Mouse (Mus musculus) frontal cortex, postnatal 36 days (tissue): ENCODE results near the gene Chit1.

Experiments used
- DNase-seq, 2 experiments: peaks; one replicate each; pipeline ENCODE4 v3.0.0; 2022; ENCODE audit warnings: low spot score in 2 of 2

Gene Chit1

DNA sequence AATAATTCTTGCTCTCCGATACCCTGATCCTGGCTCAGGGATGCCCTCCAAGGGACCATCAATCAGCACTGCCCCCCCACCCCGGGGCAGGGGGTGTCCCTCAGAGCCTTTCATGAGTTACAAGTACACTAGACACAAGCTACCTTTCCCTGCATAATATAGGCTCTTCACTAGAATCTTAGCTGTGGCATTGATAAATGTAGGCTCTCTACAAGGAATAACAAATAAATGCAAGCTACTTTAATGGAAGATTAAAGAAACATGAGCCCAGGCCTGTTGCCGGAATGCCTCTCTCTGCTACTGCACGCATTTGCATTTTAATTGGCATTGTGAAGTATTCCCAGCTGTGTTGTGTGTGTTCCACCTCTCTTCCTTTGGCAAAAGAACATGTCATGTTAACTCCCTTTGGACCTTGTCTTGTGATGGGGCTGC, 31.3 kb downstream of the Chit1 start:
- no peak for DNase-seq

DNA sequence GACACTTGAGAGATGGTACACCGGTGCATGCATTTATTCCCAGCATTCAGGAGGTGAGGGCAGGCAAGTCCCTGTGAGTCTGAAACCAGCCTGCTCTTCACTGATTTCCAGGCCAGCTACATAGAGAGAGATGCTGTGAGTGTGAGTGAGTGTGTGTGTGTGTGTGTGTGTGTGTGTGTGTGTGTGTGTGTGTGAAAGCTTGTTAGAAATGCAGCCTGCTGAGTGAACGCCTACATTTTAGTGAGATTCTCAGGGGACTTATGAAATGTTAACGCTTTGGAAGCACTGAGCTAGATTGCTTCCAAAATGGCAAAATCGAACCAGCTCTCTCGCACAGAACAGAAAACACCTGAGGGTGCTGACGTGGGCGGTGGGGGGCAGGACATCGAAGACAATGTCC, 35.0 kb downstream of the Chit1 start:
- DNase-seq = peak; percentile 29 to 70

- DNase-seq = no peak
Measured at GRCm38 (mm10) chr1:134150076-134150475, 39.0 kb downstream of the Chit1 start.

DNA sequence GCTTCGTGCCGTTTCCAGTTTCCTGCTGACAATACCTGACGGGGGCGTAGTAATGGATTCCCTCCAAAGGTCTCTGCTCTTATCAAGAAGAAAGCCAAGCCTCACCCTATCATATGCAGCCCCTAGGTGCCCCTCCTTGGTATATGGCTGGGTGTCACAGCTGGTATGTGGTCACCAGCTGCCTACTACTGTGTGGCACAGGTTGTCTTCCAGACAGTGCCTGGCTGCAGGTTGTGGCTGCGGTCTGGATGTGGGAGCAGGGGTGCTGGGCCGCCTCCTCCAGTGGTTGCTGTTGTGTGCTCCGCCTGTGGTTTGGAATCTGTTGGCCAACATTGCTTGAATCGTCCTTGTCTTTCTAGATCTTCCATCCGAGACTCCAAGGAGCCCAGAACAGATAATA, 39.7 kb downstream of the Chit1 start:
- DNase-seq = no peak

DNA sequence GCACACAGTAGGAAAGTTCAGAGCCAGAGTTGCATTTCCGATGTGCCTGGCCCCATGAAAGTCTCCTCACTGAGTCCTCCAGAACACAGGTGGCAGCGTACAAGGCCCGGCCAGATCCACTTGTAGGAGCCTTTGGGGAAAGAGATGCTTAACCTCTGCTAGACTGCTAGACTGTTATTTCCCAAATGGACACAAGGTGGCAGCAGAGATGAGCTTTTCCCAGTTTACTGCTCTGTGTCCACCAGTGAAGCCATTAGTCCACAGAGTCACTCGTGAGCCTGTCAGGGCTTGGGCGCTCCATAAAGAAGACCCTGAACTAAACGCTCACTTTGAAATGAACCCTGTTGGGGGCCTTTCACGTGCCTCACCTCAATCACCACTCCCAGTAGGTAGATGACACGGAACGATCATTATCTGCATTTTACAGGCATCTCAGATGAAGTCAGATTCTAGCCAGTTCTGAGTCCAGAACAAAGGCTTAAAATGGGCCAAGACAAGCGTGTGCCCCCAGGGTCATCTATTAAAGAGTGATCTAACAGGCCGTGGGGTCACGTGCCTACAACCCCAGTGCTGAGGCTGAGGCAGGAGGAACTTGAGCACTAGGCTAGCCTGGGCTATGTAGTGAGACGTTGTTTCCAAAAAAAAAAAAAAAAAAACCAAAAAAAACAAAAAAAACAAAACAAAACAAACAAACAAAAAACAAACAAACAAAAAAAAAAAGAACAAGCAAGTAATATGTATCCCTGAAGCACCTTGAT, 40.8 kb downstream of the Chit1 start:
- DNase-seq = peak; percentile 72 to 87

GRCm38 (mm10) chr1:134152626-134153590, 41.9 kb downstream of the Chit1 start:
- DNase-seq = no peak

GRCm38 (mm10) chr1:134154121-134154520, 43.1 kb downstream of the Chit1 start:
- DNase-seq = no peak

GRCm38 (mm10) chr1:134154655-134155054, 43.6 kb downstream of the Chit1 start:
- no peak for DNase-seq

GRCm38 (mm10) chr1:134160404-134160803, 49.4 kb downstream of the Chit1 start:
- no peak for DNase-seq

DNA sequence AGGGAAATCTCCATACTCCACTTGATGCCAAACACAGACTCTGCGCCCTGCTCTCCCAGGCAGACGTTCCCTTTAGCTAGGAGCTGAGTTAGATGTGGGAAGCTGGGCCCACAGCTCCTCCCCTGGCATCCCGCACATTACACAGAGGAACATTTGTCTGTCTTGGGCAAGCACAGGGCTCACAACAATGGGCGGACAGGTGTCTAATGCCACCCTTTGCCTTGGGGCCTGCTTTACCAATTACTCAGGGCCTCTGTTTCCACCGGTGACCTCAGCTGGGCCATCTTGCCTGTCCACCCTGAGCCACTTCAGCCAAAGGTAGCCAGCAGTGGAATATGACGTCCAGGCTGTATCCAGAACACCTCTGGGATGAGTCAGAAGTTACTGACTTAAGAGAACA, 50.4 kb downstream of the Chit1 start:
- DNase-seq = no peak

DNA sequence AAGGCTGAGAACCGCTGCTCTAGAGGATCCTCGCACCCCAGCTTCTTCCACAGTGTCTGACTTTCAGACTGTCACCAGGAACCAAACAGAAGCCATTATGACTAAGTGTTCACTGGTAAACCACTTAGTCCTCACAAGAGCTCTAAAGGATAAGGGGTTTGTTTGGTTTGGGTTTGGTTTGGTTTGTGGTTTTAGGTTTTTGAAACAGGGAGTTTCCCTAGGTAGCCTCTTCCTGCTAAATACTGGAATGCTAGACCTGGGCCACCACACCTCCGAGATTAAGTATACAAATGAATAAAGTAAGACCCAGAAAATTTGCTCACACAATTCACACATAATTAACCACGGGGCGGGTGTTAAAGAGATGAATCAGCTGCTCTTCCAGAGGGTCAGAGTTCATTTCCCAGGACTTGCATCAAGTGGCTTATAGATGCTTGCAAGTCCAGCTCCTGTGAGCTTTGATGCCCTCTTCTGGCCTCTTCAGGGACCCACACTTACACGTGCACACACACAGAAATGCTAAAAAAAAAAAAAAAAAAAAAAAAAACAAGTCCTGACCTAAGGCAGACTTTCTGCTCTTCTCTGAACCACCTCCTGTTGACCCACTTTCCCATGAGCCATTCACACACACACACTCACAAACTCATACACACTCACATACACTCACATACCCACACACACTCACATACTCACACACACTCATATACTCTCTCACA, 51.6 kb downstream of the Chit1 start:
- DNase-seq = no peak

- no peak for DNase-seq
Measured at GRCm38 (mm10) chr1:134163476-134163875, 52.4 kb downstream of the Chit1 start.

GRCm38 (mm10) chr1:134164454-134164853, 53.4 kb downstream of the Chit1 start:
- DNase-seq = no peak

DNA sequence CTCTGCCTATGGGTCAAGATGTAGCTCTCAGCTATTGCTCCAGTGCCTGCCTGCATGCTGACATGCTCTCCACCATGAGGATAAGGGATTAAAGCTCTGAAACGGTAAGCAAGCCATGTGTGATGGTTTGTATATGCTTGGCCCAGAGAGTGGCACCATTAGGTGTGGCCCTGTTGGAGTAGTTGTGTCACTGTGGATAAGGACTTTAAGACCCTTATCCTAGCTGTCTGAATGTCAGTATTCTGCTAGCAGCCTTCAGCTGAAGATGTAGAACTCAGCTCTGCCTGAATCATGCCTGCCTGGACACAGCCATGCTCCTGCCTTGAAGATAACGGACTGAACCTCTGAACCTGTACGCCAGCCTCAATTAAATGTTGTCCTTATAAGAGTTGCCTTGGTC, 55.5 kb downstream of the Chit1 start:
- DNase-seq = no peak

- no peak for DNase-seq
Measured at GRCm38 (mm10) chr1:134167416-134168305, 56.6 kb downstream of the Chit1 start.

- no peak for DNase-seq
Measured at GRCm38 (mm10) chr1:134168567-134168966, 57.5 kb downstream of the Chit1 start.

GRCm38 (mm10) chr1:134168985-134169697, 58.1 kb downstream of the Chit1 start:
- DNase-seq = no peak

DNA sequence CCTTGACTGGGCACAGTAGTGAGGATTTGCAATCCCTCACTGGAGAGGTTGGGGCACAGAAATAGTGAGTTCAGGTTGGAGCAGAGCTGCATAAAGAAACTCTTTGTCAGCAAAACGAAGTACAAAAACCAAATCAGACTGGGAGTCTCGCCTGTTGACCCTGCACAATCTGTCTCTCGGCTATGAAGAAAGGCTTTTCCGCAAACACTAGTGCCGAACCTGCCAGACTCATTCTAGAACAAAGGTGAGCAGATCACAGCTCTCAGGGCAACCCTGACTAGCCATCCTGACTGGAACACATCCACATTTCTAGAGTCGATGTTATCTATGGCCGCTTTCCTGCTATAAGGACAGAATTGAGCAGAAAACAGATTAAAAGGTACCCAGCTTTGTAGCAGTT, 62.0 kb downstream of the Chit1 start:
- DNase-seq = no peak

DNA sequence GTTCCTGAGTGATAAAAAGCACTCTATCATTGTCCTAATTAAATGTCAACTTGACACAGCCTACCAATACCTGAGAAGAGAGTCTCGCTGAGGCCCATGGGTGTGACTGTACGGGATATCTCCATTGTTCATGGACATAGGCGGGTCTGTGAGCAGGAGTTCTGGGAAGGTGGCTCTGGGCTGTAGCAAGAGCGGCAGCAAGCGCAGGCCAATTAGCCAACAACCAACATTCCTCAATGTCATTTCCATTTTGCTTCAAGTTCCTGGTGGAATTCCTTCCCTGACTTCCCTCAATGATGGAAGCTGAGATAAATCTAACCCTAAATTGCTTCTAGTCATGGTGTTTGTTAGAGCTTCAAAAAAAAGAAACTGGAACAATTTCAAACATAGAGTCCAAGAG, 66.9 kb downstream of the Chit1 start:
- no peak for DNase-seq

- DNase-seq = no peak
Measured at GRCm38 (mm10) chr1:134182025-134182424, 71.0 kb downstream of the Chit1 start, which contains the start of gene Chil1. Gene Chil1, plus strand, starts transcription at chr1:134182176.
